Mouse (Mus musculus) liver, adult 2 months (tissue): ENCODE measurements around the gene Tango6. TPM values are rescaled to one million over a fixed set of nuclear protein-coding genes. Genes with fewer than 3 reads are reported as not detected.

Experiments
- DNase-seq: peaks from one replicate; pipeline ENCODE4 v3.0.0-alpha.2; 2011; ENCODE audit warnings: low read depth, low spot score; ENCODE audit errors: extremely low read depth
- H3K27ac ChIP-seq: fragments of 200-500 bp; replicated peaks from 2 replicates; pipeline ENCODE4 v1.5.1; 2012; ENCODE audit warnings: low read depth, mild to moderate bottlenecking, control low read depth, inconsistent platforms, low read length; ENCODE audit not compliant: insufficient read depth
- H3K27me3 ChIP-seq: fragments of 200-500 bp; 2 replicates; pipeline ENCODE4 v1.6.1; 2012; ENCODE audit warnings: mild to moderate bottlenecking, moderate library complexity, low read length, inconsistent platforms; ENCODE audit not compliant: control insufficient read depth, insufficient read depth
- H3K36me3 ChIP-seq: fragments of 200-500 bp; 2 replicates; pipeline ENCODE4 v1.6.1; 2012; ENCODE audit warnings: low read length, inconsistent platforms; ENCODE audit not compliant: control insufficient read depth, insufficient read depth
- H3K4me1 ChIP-seq: fragments of 200-500 bp; 2 replicates; pipeline ENCODE4 v1.6.1; 2011; ENCODE audit warnings: low read length; ENCODE audit not compliant: control insufficient read depth, insufficient read depth
- H3K4me3 ChIP-seq: fragments of 200-500 bp; 2 replicates; pipeline ENCODE4 v1.5.1; 2011; ENCODE audit warnings: low read depth, mild to moderate bottlenecking, control low read depth, low read length, moderate library complexity; ENCODE audit not compliant: insufficient read depth
- H3K79me2 ChIP-seq: fragments of 200-500 bp; 2 replicates; pipeline ENCODE4 v1.6.1; 2012; ENCODE audit warnings: inconsistent platforms, mild to moderate bottlenecking, low read length, moderate library complexity; ENCODE audit not compliant: control insufficient read depth, insufficient read depth
- H3K9ac ChIP-seq: fragments of 200-500 bp; 2 replicates; pipeline ENCODE4 v1.6.1; 2012; ENCODE audit warnings: low read depth, mild to moderate bottlenecking, control low read depth, inconsistent platforms, low read length
- CTCF ChIP-seq: fragments of 200-500 bp; IDR thresholded peaks from 2 replicates; pipeline ENCODE4 v1.5.1; 2011; ENCODE audit warnings: low read depth, low read length, control low read depth
- POLR2A ChIP-seq: fragments of 200-500 bp; IDR thresholded peaks from 2 replicates; pipeline ENCODE4 v1.6.1; 2011; ENCODE audit warnings: low read length, control low read depth; ENCODE audit not compliant: insufficient read depth; ENCODE audit errors: extremely low read depth
- WGBS: fragments of 180-500 bp; shearing (Covaris S2); methylation state at CpG from one replicate; pipeline ENCODE4 v1.1.7; 2018; 5-methylcytosine and 5-hydroxymethylcytosine counted together
- polyA plus RNA-seq: library from polyadenylated mRNA; depleted of rRNA; stranded (reverse); fragments of >200 nt; gene quantifications from 2 replicates; pipeline ENCODE4 v1.2.3, GENCODE M21; 2012
- total RNA-seq: library from RNA; depleted of rRNA; stranded (reverse); fragments of >200 nt; gene quantifications from 2 replicates; pipeline ENCODE4 v1.2.3, GENCODE M21; 2014

The Tango6 gene
- total and polyA plus RNA-seq, 2 experiments, result 2.1 to 4.0 TPM

- 51% methylated on average over 11 of the region's 11 CpGs for WGBS
Observed at GRCm38 (mm10) chr8:106839209-106840001, 156.5 kb downstream of the Tango6 start.

DNA sequence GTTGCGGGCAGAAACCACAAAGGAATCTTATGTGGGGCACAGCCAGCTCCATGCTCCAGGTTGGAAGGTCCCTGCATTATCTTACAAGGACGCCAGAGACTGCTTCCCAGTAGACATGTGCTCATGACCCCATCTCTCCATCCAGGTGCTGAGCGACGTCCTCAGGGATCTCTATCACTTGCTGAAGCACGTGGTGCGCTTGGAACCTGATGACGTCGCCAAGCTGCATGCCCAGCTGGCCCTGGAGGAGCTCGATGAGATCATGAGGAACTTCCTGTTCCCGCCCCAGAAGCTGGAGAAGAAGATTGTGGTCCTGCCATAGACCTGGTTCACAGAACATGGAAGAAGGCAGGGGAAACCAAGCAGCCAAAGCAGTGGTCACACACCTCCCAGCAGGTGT is 167.2 kb downstream of the Tango6 start:
- H3K36me3 ChIP-seq, result peaks cover 1% of the 10 kb centered on the region; the same call in 1 of the 2 replicates
- no peak overlapping the region for H3K4me3 ChIP-seq
- 83% methylated on average over 10 of the region's 10 CpGs for WGBS

More at GRCm38 (mm10) chr8:106839209-106840001, 156.5 kb downstream of the Tango6 start:
- TF ChIP-seq CTCF, result no peak
- TF ChIP-seq POLR2A, result no peak
- Histone ChIP-seq H3K27me3 (no peaks in the 10 kb centered on the region), H3K79me2 (no peaks in the 10 kb centered on the region), H3K4me3 (no peak overlapping the region), H3K36me3 (no peaks in the 10 kb centered on the region), H3K27ac (0 out of 2 replicates have a peak overlapping the region, but pooled peaks have one; percentile 11), H3K4me1 (no peaks in the 10 kb centered on the region; the same call in 1 of the 2 replicates), H3K9ac (no peak overlapping the region)
- no peak for DNase-seq

GRCm38 (mm10) chr8:106854534-106855241 is 171.8 kb downstream of the Tango6 start:
- Histone ChIP-seq H3K27ac (no peak overlapping the region), H3K79me2 (no peaks in the 10 kb centered on the region), H3K27me3 (no peaks in the 10 kb centered on the region), H3K9ac (no peak overlapping the region), H3K4me1 (no peaks in the 10 kb centered on the region), H3K36me3 (peaks cover 1% of the 10 kb centered on the region; the same call in 1 of the 2 replicates), H3K4me3 (no peak overlapping the region)
- TF ChIP-seq POLR2A, result no peak
- TF ChIP-seq CTCF, result no peak
- DNase-seq, result no peak
- 71% methylated on average over 8 of the region's 8 CpGs for WGBS

More for the DNA sequence above, 167.2 kb downstream of the Tango6 start:
- Histone ChIP-seq H3K9ac (no peak overlapping the region), H3K79me2 (no peaks in the 10 kb centered on the region), H3K27me3 (no peaks in the 10 kb centered on the region), H3K4me1 (no peaks in the 10 kb centered on the region), H3K27ac (no peak overlapping the region)
- TF ChIP-seq CTCF, result no peak
- TF ChIP-seq POLR2A, result no peak
- DNase-seq, result no peak

GRCm38 (mm10) chr8:106855242-106855562 is 172.3 kb downstream of the Tango6 start:
- WGBS, result 81% methylated on average over 3 of the region's 3 CpGs
- TF ChIP-seq CTCF (no peak), POLR2A (no peak)

GRCm38 (mm10) chr8:106862845-106863244 is 180.0 kb downstream of the Tango6 start:
- Histone ChIP-seq H3K27me3 (no peaks in the 10 kb centered on the region), H3K9ac (no peak overlapping the region), H3K27ac (no peak overlapping the region), H3K4me3 (no peak overlapping the region), H3K36me3 (no peaks in the 10 kb centered on the region), H3K4me1 (no peaks in the 10 kb centered on the region), H3K79me2 (no peaks in the 10 kb centered on the region)
- DNase-seq, result no peak
- WGBS, result 92% methylated on average over 10 of the region's 10 CpGs
- TF ChIP-seq CTCF (no peak), POLR2A (no peak)

More at GRCm38 (mm10) chr8:106855242-106855562, 172.3 kb downstream of the Tango6 start:
- Histone ChIP-seq H3K4me1 (no peaks in the 10 kb centered on the region), H3K27me3 (no peaks in the 10 kb centered on the region), H3K27ac (no peak overlapping the region), H3K36me3 (peaks cover 1% of the 10 kb centered on the region; the same call in 1 of the 2 replicates), H3K79me2 (no peaks in the 10 kb centered on the region), H3K4me3 (no peak overlapping the region), H3K9ac (no peak overlapping the region)
- DNase-seq, result no peak
